8 mouse cellular contexts compared by ENCODE assay signal in genomic region chr2:154943101-154943500, GRCm38 (mm10). TPM values are rescaled to one million over a fixed set of nuclear protein-coding genes. Genes with fewer than 3 reads are reported as not detected.
DNase-seq lines count a peak whose midpoint lies in the region; ATAC-seq and TF ChIP-seq lines count a peak whose summit lies in the region.

No protein-coding gene starts in this region.

- H3K27me3 ChIP-seq in G1E (ENCODE audit: insufficient read depth, low read length), result no peaks in the 10 kb centered on the region; the same call in 1 of the 2 replicates
- no peaks in the 10 kb centered on the region for H3K27me3 ChIP-seq in forebrain, embryonic 15.5 days
- H3K27me3 ChIP-seq in liver, postnatal 0 days (ENCODE audit: insufficient read depth, low read length), result no peaks in the 10 kb centered on the region

- H3K4me3 ChIP-seq in G1E (ENCODE audit: low read depth, low read length), result no peak overlapping the region
- no peak overlapping the region for H3K4me3 ChIP-seq in forebrain, embryonic 15.5 days
- 0 out of 2 replicates have a peak overlapping the region, but pooled peaks have one; percentile 11 for H3K4me3 ChIP-seq in liver, postnatal 0 days (ENCODE audit: low read depth, low read length)
- H3K4me3 ChIP-seq in olfactory bulb, adult 2 months (ENCODE audit: insufficient read depth, low read depth, low read length), result no peak overlapping the region

- H3K9ac ChIP-seq in forebrain, embryonic 15.5 days (replicated peaks), result no peak overlapping the region
- no peak overlapping the region for H3K9ac ChIP-seq in liver, postnatal 0 days (replicated peaks)

- no peak for TF ChIP-seq EP300 in liver, postnatal 0 days (IDR thresholded peaks at IDR 0.05; ENCODE audit: low read depth)

- no peak overlapping the region for H3K27ac ChIP-seq in forebrain, embryonic 15.5 days (replicated peaks)
- no peak overlapping the region for H3K27ac ChIP-seq in liver, postnatal 0 days (ENCODE audit: low read depth)
- no peak overlapping the region for H3K27ac ChIP-seq in olfactory bulb, adult 2 months (ENCODE audit: insufficient read depth, low read depth, low read length)

- H3K36me3 ChIP-seq in G1E (replicated peaks), result no peaks in the 10 kb centered on the region
- no peaks in the 10 kb centered on the region for H3K36me3 ChIP-seq in forebrain, embryonic 15.5 days
- no peaks in the 10 kb centered on the region for H3K36me3 ChIP-seq in liver, postnatal 0 days (replicated peaks; ENCODE audit: insufficient read depth, low read length)

- H3K9me3 ChIP-seq in G1E (replicated peaks), result no peaks in the 10 kb centered on the region
- no peaks in the 10 kb centered on the region for H3K9me3 ChIP-seq in forebrain, embryonic 15.5 days
- H3K9me3 ChIP-seq in liver, postnatal 0 days (ENCODE audit: low read length), result no peaks in the 10 kb centered on the region

- 5% methylated on average over 11 of the region's 11 CpGs for WGBS in forebrain, embryonic 15.5 days
- 9% methylated on average over 11 of the region's 11 CpGs for WGBS in liver, postnatal 0 days (ENCODE audit: insufficient replicate concordance)
- WGBS in olfactory bulb, adult 2 months, result 14% methylated on average over 11 of the region's 11 CpGs

- DNase-seq in G1E (ENCODE audit: low spot score), result peak; percentile 13
- peak; percentile 58 for DNase-seq in cerebellum, adult 11-12 months
- DNase-seq in heart, postnatal 14 days, result peak; percentile 86 to 91
- DNase-seq in layer of hippocampus, adult 18-20 months (ENCODE audit: low spot score in 2 of 2), result peak; percentile 75 to 88
- peak; percentile 83 for DNase-seq in liver, postnatal 0 days
- DNase-seq in thymus, adult 18-20 months, result peak; percentile 16 to 49

- H3K4me1 ChIP-seq in G1E (ENCODE audit: insufficient read depth, low read depth, low read length), result no peaks in the 10 kb centered on the region
- peaks cover 8% of the 10 kb centered on the region for H3K4me1 ChIP-seq in forebrain, embryonic 15.5 days
- no peaks in the 10 kb centered on the region; the same call in 1 of the 2 replicates for H3K4me1 ChIP-seq in liver, postnatal 0 days (ENCODE audit: insufficient read depth)
- peaks cover 3% of the 10 kb centered on the region; the same call in 1 of the 2 replicates for H3K4me1 ChIP-seq in olfactory bulb, adult 2 months (ENCODE audit: control insufficient read depth, insufficient read depth, low read length)

- TF ChIP-seq CTCF in G1E (IDR thresholded peaks at IDR 0.05; ENCODE audit: low read depth, low read length), result 0 out of 2 replicates have a peak, but pooled peaks have one; percentile 10
- TF ChIP-seq CTCF in liver, postnatal 0 days (IDR thresholded peaks at IDR 0.05; ENCODE audit: low read depth), result peak; percentile 88
- TF ChIP-seq CTCF in olfactory bulb, adult 2 months (IDR thresholded peaks at IDR 0.05; ENCODE audit: insufficient read depth, low read depth, low read length), result peak; percentile 79

- no peak for TF ChIP-seq POLR2A in olfactory bulb, adult 2 months (IDR thresholded peaks at IDR 0.05; ENCODE audit: insufficient read depth, low read depth, low read length)

- intact Hi-C loops in heart, postnatal 14 days (cut with DNase I), result loop anchor here (5.0 kb wide), 2 partner anchors 296 to 531 kb away; no protein-coding TSS in a partner anchor

- peak overlapping the region; percentile 7; the same call in 1 of the 2 replicates for H3K4me2 ChIP-seq in forebrain, embryonic 15.5 days (replicated peaks)
- peak overlapping the region; percentile 47 for H3K4me2 ChIP-seq in liver, postnatal 0 days (ENCODE audit: low read depth, low read length)

- no peak for ATAC-seq in G1E (ENCODE audit: extremely low read depth, insufficient number of reproducible peaks, low FRiP score, poor library complexity, severe bottlenecking)
- ATAC-seq in forebrain, embryonic 15.5 days (replicated peaks), result no peak; the same call in 1 of the 2 replicates
- peak; percentile 53; the same call in 1 of the 2 replicates for ATAC-seq in liver, postnatal 0 days

RNA-seq across cellular contexts. Expression of gene Eif2s2, which starts 50.4 kb away (rescaled TPM):
- total RNA-seq in G1E (2014; fragmentation: Nextera tagmentation) (237 and 243 TPM in 2 replicates), G1E (2017) (132 and 155 TPM in 2 replicates)
- 12.7 and 21.4 TPM in 2 replicates for polyA plus RNA-seq in G1E (2012)
- 69.1 and 70.9 TPM in 2 replicates for polyA plus RNA-seq in forebrain, embryonic 15.5 days (2015; fragmentation: Nextera tagmentation; extraction: Ambion mirVana)
- total RNA-seq in heart, postnatal 14 days (2021), result 10 to 100 TPM; 51.6 to 54.7 TPM
- total RNA-seq in layer of hippocampus, adult 18-20 months (2021), result 10 to 100 TPM; 47.9 to 50.0 TPM
- polyA plus RNA-seq in liver, postnatal 0 days (2015; fragmentation: Nextera tagmentation; extraction: Ambion mirVana), result 57.9 and 60.8 TPM in 2 replicates
- not detected in 2 replicates for polyA plus RNA-seq in olfactory bulb, adult 2 months (2012; ENCODE audit: insufficient read depth, insufficient read length, low replicate concordance, missing spikeins)

Comparison
In these comparisons a context has a peak if more than half of its experiments do, and no peak if none do; other contexts are left out.
1. DNase-seq: peak in every context shown above with its lines; median percentile 88 in heart, postnatal 14 days; 83 in liver, postnatal 0 days; 82 in layer of hippocampus, adult 18-20 months; 58 in cerebellum, adult 11-12 months; 32 in thymus, adult 18-20 months; 13 in G1E.
2. CTCF ChIP-seq: peak in every context shown above with its lines; median percentile 88 in liver, postnatal 0 days; 79 in olfactory bulb, adult 2 months; 10 in G1E.